Mouse (Mus musculus): ENCODE data around the gene Plekhj1. TPM values are rescaled to one million over a fixed set of nuclear protein-coding genes. Genes with fewer than 3 reads are reported as not detected.

Gene Plekhj1
- polyA plus RNA-seq, 1 experiment from 2014 or later, result 140 TPM

DNA sequence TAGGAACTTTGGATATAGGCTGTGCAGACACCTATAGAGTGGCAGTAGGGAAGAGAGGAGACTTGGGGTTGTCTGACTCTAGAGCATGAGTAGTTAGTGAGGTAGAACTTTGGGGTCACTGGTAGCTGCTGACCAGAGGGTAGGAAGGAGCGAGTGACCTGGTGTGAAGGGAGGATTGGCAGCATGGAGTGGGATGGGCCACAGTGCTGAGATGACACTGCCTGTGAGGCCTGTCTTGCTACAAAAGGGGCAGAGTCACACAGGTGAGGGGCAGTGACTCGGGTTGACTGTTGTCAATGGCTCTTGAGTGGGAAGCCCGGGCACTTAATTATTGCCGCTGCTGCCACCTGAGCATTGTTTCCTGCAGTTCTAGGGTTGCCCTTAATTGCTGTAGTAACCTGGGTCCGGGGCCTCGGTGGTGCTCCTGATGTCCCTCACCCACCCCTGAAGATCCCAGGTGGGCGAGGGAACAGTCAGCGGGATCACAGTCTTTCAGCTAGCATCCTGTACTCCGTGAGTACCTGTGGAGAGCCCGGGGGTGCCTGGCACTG is 29.5 kb upstream of the Plekhj1 start:
- peak overlapping the region; percentile 92 for H3K9ac ChIP-seq (ENCODE audit: low read depth, low read length)
- H3K9me3 ChIP-seq (ENCODE audit: control insufficient read depth, low read length), result no peaks in the 10 kb centered on the region
- no peak for ATAC-seq
- no peaks in the 10 kb centered on the region for H3K27me3 ChIP-seq (replicated peaks; ENCODE audit: control insufficient read depth, insufficient read depth, low read length)
- 76% methylated on average over 10 of the region's 10 CpGs for WGBS
- H3K4me2 ChIP-seq (ENCODE audit: low read length), result peak overlapping the region; percentile 98
- H3K36me3 ChIP-seq (ENCODE audit: control insufficient read depth, insufficient read depth, low read length), result peaks cover 11% of the 10 kb centered on the region
- no peak overlapping the region for H3K27ac ChIP-seq (ENCODE audit: low read depth, low read length)
- H3K4me3 ChIP-seq (ENCODE audit: low read length), result peak overlapping the region; percentile 77
- peaks cover 12% of the 10 kb centered on the region for H3K4me1 ChIP-seq (ENCODE audit: control insufficient read depth, insufficient read depth, low read depth, low read length)

DNA sequence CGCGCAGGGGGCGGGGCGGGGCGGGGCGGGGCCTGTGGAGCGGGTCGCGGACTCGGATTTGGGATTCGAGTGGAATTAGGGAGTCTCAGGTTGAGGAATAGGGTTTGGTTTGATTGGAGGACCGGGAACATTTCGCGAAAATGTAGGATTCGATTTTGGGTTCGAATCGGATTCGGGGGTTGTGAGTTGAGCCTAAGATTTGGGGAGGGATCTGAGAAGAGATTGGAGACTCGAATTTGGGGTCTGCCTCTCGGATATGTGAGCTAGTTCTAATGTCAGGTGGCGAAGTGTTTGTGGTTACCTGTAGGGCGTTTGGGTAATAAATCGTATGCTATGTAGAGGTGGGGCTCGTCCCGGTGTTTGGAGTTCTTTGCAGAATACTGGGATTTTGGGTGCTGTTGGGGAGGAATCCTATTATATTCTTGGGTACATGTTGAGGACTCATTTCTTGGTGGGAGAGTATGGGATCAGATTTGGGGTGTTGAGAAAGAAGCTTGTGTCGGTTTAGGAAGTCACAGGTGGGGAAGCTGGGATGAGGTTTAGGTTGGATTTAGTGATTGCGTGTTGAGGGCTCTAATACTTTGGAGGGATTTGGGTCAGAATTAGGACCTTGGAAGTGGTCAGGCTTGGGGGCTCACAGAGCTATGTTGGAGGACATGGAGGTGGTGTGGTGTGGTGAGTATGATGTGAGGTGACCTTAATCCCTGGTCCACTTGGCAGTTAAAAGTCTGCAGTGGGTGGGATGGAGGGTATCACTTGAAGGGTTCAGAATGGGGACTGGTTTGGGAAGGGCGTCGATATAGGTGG is 28.8 kb upstream of the Plekhj1 start:
- Histone ChIP-seq H3K4me2 (ENCODE audit: low read length) (peak overlapping the region; percentile 98), H3K9me3 (ENCODE audit: control insufficient read depth, low read length) (no peaks in the 10 kb centered on the region), H3K4me3 (ENCODE audit: low read length) (peak overlapping the region; percentile 77), H3K27me3 (replicated peaks; ENCODE audit: control insufficient read depth, insufficient read depth, low read length) (no peaks in the 10 kb centered on the region), H3K4me1 (ENCODE audit: control insufficient read depth, insufficient read depth, low read depth, low read length) (peaks cover 12% of the 10 kb centered on the region), H3K9ac (ENCODE audit: low read depth, low read length) (peak overlapping the region; percentile 92), H3K36me3 (ENCODE audit: control insufficient read depth, insufficient read depth, low read length) (peaks cover 11% of the 10 kb centered on the region), H3K27ac (ENCODE audit: low read depth, low read length) (peak overlapping the region; percentile 92)
- ATAC-seq, result no peak
- 7% methylated on average over 28 of the region's 29 CpGs for WGBS

DNA sequence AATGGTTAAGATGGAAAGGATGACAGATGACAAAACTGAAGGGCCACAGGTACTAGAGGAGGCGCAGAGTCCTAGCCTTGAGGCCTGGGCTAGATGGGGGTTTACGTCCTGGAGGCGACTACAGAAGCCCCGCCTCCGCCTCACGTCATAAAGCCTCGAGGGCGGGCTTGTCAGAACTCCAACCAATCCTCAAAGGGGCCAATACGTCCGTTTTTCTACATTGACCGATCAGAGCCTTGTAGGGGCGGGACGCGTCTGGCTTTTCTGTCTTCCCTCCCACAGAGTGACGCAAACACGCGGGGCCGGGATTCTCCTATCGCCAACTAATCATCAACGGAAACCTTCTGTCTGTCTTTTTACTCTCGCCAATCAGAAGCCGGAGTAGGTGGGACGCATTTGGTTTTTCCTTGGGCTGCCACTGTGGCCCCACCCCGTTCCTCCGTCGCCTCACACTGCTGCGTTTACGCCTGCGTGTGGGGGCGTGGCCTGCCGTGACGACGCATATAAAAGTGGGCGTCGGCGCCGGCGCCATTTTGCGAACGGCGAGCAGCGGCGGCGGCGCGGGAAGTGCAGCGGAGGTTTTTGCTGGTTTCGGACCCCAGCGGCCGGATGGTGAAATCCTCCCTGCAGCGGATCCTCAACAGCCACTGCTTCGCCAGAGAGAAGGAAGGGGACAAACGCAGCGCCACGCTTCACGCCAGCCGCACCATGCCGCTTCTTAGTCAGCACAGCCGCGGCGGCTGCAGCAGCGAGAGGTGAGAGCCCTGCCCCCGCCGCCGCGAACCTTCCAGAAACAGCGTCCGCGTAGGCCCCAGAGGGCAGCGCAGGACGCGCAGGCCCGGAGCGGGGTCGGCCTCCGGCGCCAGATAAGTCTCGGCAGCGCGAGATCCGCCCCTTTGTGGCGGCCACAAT is 28.0 kb upstream of the Plekhj1 start, which contains the start of gene Oaz1:
Oaz1 (plus strand) TSS at position 506 of the 912 bp plus-strand sequence.
- Histone ChIP-seq H3K4me1 (ENCODE audit: control insufficient read depth, insufficient read depth, low read depth, low read length) (peaks cover 12% of the 10 kb centered on the region), H3K27me3 (replicated peaks; ENCODE audit: control insufficient read depth, insufficient read depth, low read length) (no peaks in the 10 kb centered on the region), H3K27ac (ENCODE audit: low read depth, low read length) (peak within 1 kb of the TSS; percentile 92), H3K4me3 (ENCODE audit: low read length) (peak within 1 kb of the TSS; percentile 77), H3K9me3 (ENCODE audit: control insufficient read depth, low read length) (no peaks in the 10 kb centered on the region), H3K9ac (ENCODE audit: low read depth, low read length) (peak within 1 kb of the TSS; percentile 92), H3K36me3 (ENCODE audit: control insufficient read depth, insufficient read depth, low read length) (peaks cover 11% of the 10 kb centered on the region), H3K4me2 (ENCODE audit: low read length) (peak within 1 kb of the TSS; percentile 98)
- ATAC-seq, result peak; percentile 98
- 0% methylated on average over 63 of the region's 82 CpGs for WGBS

DNA sequence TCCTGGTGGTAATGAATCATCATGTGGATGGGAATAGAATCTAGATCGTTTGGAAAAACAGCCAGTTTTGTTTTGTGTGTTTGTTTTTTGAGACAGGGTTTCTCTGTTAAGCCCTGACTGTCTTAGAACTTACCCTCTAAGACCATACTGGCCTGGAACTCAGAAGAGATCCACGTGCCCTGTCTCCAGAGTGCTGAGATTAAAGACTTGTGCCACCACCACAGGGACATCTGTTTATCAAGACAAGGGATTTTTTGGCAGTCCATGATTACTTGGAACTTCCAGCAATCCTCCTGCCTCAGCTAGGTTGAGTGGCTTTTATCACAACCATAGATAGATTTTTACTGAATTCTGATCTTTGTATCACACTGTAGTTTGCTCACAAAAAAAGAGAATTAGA is 26.4 kb upstream of the Plekhj1 start:
- Histone ChIP-seq H3K9me3 (ENCODE audit: control insufficient read depth, low read length) (no peaks in the 10 kb centered on the region), H3K4me3 (ENCODE audit: low read length) (no peak overlapping the region), H3K4me1 (ENCODE audit: control insufficient read depth, insufficient read depth, low read depth, low read length) (peaks cover 12% of the 10 kb centered on the region), H3K9ac (ENCODE audit: low read depth, low read length) (no peak overlapping the region), H3K27me3 (replicated peaks; ENCODE audit: control insufficient read depth, insufficient read depth, low read length) (no peaks in the 10 kb centered on the region), H3K27ac (ENCODE audit: low read depth, low read length) (no peak overlapping the region), H3K36me3 (ENCODE audit: control insufficient read depth, insufficient read depth, low read length) (peaks cover 8% of the 10 kb centered on the region), H3K4me2 (ENCODE audit: low read length) (no peak overlapping the region)
- 87% methylated on average over 2 of the region's 2 CpGs for WGBS
- no peak for ATAC-seq

DNA sequence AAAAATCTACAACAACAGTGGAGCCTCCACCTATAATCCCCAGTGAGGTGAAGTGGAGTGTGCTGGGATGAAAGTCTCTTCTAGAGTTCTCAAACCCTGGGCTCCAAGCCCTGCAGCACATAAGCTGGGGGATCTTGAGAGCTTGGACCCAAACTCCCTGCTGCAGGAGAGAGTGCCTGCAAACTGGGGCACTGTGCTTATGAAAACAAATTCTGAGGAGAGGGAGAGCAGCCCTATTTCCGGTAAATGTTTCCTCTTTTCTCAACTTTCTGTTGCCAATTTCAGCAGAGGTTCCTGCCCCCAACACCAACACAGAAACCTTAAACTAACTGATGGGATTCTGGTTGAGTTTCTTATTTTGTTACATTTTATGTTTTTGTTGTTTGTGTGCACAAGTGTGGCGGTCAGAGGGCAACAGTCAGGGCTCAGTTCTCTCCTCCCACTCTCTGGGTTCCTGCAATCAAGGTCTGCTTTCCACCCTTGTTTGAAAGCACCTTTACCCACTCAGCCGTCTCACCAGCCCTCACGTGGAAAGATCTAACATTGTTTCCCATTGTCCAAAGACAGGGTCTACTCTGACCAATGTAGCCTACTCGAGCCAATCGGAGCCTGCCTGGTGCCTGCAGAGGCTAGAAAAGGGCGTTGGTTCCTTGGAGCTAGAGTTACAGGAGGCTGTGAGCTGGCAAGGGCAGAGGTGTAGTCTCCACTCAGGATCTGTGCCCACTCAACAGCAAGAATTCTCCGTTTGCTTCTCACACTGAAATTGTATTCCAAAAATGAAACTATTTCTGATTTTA is 25.6 kb upstream of the Plekhj1 start:
- Histone ChIP-seq H3K4me2 (ENCODE audit: low read length) (no peak overlapping the region), H3K9me3 (ENCODE audit: control insufficient read depth, low read length) (no peaks in the 10 kb centered on the region), H3K27ac (ENCODE audit: low read depth, low read length) (no peak overlapping the region), H3K27me3 (replicated peaks; ENCODE audit: control insufficient read depth, insufficient read depth, low read length) (no peaks in the 10 kb centered on the region), H3K36me3 (ENCODE audit: control insufficient read depth, insufficient read depth, low read length) (peaks cover under 1% of the 10 kb centered on the region; the same call in 1 of the 2 replicates), H3K4me1 (ENCODE audit: control insufficient read depth, insufficient read depth, low read depth, low read length) (peaks cover 12% of the 10 kb centered on the region), H3K9ac (ENCODE audit: low read depth, low read length) (no peak overlapping the region), H3K4me3 (ENCODE audit: low read length) (no peak overlapping the region)
- no peak for ATAC-seq
- 67% methylated on average over 8 of the region's 8 CpGs for WGBS

DNA sequence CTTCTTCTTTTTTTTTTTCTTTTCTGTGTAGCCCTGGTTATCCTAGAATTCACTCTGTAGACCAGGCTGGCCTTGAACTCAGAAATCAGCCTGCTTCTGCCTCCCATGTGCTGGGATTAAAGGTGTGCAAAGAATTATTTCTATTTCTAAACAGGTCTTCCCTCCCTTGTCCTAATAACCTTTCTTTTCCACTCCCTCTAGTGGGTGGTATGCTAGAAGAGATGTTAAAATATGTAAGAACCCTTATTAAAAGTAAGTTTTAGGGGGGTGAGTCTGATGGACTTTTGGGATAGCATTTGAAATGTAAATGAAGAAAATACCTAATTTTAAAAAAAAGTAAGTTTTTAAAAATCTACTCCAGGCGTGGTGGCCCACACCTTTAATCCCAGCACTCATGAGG is 24.9 kb upstream of the Plekhj1 start:
- Histone ChIP-seq H3K4me2 (ENCODE audit: low read length) (no peak overlapping the region), H3K27ac (ENCODE audit: low read depth, low read length) (no peak overlapping the region), H3K36me3 (ENCODE audit: control insufficient read depth, insufficient read depth, low read length) (no peaks in the 10 kb centered on the region), H3K27me3 (replicated peaks; ENCODE audit: control insufficient read depth, insufficient read depth, low read length) (no peaks in the 10 kb centered on the region), H3K4me3 (ENCODE audit: low read length) (no peak overlapping the region), H3K4me1 (ENCODE audit: control insufficient read depth, insufficient read depth, low read depth, low read length) (peaks cover 9% of the 10 kb centered on the region), H3K9me3 (ENCODE audit: control insufficient read depth, low read length) (no peaks in the 10 kb centered on the region), H3K9ac (ENCODE audit: low read depth, low read length) (no peak overlapping the region)
- 77% methylated on average over 1 of the region's 1 CpGs for WGBS
- ATAC-seq, result no peak

DNA sequence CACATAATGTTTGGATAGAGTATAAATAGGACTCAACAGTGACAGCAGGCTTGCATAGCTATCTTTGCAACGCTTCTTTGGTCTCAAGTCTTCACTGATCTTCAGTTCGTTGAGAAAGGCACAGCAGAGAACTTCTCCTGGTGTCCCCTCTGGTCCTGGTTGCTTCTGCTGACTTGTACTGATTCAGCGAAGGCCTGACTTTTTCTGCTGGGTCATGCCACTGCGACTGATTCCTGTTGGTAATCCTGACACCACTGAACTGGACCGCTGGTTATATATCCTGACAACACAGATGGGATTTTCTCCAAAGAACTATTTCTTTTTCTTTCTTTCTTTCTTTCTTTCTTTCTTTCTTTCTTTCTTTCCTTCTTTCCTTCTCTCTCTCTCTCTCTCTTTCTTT is 24.1 kb upstream of the Plekhj1 start:
- Histone ChIP-seq H3K9me3 (ENCODE audit: control insufficient read depth, low read length) (no peaks in the 10 kb centered on the region), H3K9ac (ENCODE audit: low read depth, low read length) (no peak overlapping the region), H3K4me1 (ENCODE audit: control insufficient read depth, insufficient read depth, low read depth, low read length) (peaks cover under 1% of the 10 kb centered on the region), H3K36me3 (ENCODE audit: control insufficient read depth, insufficient read depth, low read length) (no peaks in the 10 kb centered on the region), H3K4me2 (ENCODE audit: low read length) (no peak overlapping the region), H3K27me3 (replicated peaks; ENCODE audit: control insufficient read depth, insufficient read depth, low read length) (no peaks in the 10 kb centered on the region), H3K4me3 (ENCODE audit: low read length) (no peak overlapping the region), H3K27ac (ENCODE audit: low read depth, low read length) (no peak overlapping the region)
- no peak for ATAC-seq
- 90% methylated on average over 5 of the region's 5 CpGs for WGBS

DNA sequence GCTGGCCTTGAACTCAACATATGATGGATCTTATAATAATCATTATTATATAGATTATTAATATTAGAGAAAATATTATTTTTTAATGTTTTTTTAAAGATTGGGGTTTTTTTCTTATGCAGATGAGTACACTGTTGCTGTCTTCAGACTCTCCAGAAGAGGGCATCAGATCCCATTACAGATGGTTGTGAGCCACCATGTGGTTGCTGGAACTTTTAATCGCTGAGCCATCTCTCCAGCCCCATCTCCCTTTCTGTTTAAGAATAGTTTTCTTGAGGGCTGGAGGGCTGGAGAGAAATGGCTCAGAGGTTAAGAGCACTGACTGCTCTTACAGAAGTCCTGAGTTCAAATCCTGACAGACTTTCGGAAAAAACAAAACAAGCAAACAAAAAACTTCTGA is 23.6 kb upstream of the Plekhj1 start:
- 50% methylated on average over 2 of the region's 2 CpGs for WGBS
- no peaks in the 10 kb centered on the region for H3K4me1 ChIP-seq (ENCODE audit: control insufficient read depth, insufficient read depth, low read depth, low read length)
- no peak for ATAC-seq
- no peak overlapping the region for H3K4me3 ChIP-seq (ENCODE audit: low read length)
- no peak overlapping the region for H3K27ac ChIP-seq (ENCODE audit: low read depth, low read length)
- no peak overlapping the region for H3K9ac ChIP-seq (ENCODE audit: low read depth, low read length)
- H3K4me2 ChIP-seq (ENCODE audit: low read length), result no peak overlapping the region
- H3K36me3 ChIP-seq (ENCODE audit: control insufficient read depth, insufficient read depth, low read length), result no peaks in the 10 kb centered on the region
- H3K9me3 ChIP-seq (ENCODE audit: control insufficient read depth, low read length), result no peaks in the 10 kb centered on the region
- H3K27me3 ChIP-seq (replicated peaks; ENCODE audit: control insufficient read depth, insufficient read depth, low read length), result no peaks in the 10 kb centered on the region
